Mouse (Mus musculus) ovary, postnatal 36 days (tissue): ENCODE measurements around the gene Adam23.

Experiments
- DNase-seq: peaks from one replicate; pipeline ENCODE4 v3.0.0; 2022; ENCODE audit warnings: low spot score, mixed read lengths

The Adam23 gene

GRCm38 (mm10) chr1:63484646-63485045 lies 39.0 kb downstream of the Adam23 start:
- DNase-seq, result no peak

GRCm38 (mm10) chr1:63486646-63487045 lies 41.0 kb downstream of the Adam23 start:
- no peak for DNase-seq

- no peak for DNase-seq
Measured at GRCm38 (mm10) chr1:63491001-63491400, 45.3 kb downstream of the Adam23 start.

- DNase-seq, result no peak
Measured at GRCm38 (mm10) chr1:63493325-63493724, 47.6 kb downstream of the Adam23 start.

GRCm38 (mm10) chr1:63507386-63507785 lies 61.7 kb downstream of the Adam23 start:
- DNase-seq, result no peak

- DNase-seq, result no peak
Measured at GRCm38 (mm10) chr1:63508801-63509200, 63.1 kb downstream of the Adam23 start.

- no peak for DNase-seq
Measured at GRCm38 (mm10) chr1:63511416-63511815, 65.7 kb downstream of the Adam23 start.

- DNase-seq, result no peak
Measured at GRCm38 (mm10) chr1:63517800-63518199, 72.1 kb downstream of the Adam23 start.

- DNase-seq, result no peak
Measured at GRCm38 (mm10) chr1:63518814-63519213, 73.1 kb downstream of the Adam23 start.

- DNase-seq, result peak; percentile 10
Measured at GRCm38 (mm10) chr1:63529901-63530300, 84.2 kb downstream of the Adam23 start.

- peak; percentile 7 for DNase-seq
Measured at GRCm38 (mm10) chr1:63534271-63534827, 88.7 kb downstream of the Adam23 start.

GRCm38 (mm10) chr1:63539884-63540613 lies 94.4 kb downstream of the Adam23 start:
- no peak for DNase-seq

- DNase-seq, result no peak
Measured at GRCm38 (mm10) chr1:63544122-63544521, 98.4 kb downstream of the Adam23 start.

- no peak for DNase-seq
Measured at GRCm38 (mm10) chr1:63553039-63553438, 107.3 kb downstream of the Adam23 start.

GRCm38 (mm10) chr1:63561772-63562520 lies 116.3 kb downstream of the Adam23 start:
- no peak for DNase-seq

- DNase-seq, result no peak
Measured at GRCm38 (mm10) chr1:63563928-63564327, 118.2 kb downstream of the Adam23 start.

- DNase-seq, result no peak
Measured at GRCm38 (mm10) chr1:63566501-63566900, 120.8 kb downstream of the Adam23 start.

- DNase-seq, result no peak
Measured at GRCm38 (mm10) chr1:63567031-63567430, 121.3 kb downstream of the Adam23 start.

GRCm38 (mm10) chr1:63572229-63572628 lies 126.5 kb downstream of the Adam23 start:
- no peak for DNase-seq

- peak; percentile 13 for DNase-seq
Measured at GRCm38 (mm10) chr1:63573432-63573831, 127.7 kb downstream of the Adam23 start.

- DNase-seq, result no peak
Measured at GRCm38 (mm10) chr1:63573864-63574611, 128.3 kb downstream of the Adam23 start.

- no peak for DNase-seq
Measured at GRCm38 (mm10) chr1:63576803-63577202, 131.1 kb downstream of the Adam23 start.
